Comparison of ENCODE assay signal across 11 mouse cellular contexts in genomic region chr2:52603421-52603820, GRCm38 (mm10).
DNase-seq lines count a peak whose midpoint lies in the region; ATAC-seq and TF ChIP-seq lines count a peak whose summit lies in the region.
"Had no signal": no experiment of that assay in that cellular context is flagged by ENCODE, and none has a peak within 500 bp of the region (broad histone marks: within the 10 kb centered on the region; RNA-seq: fewer than 3 reads in every experiment).

No protein-coding gene starts in this region.

- TF ChIP-seq CTCF in lung, postnatal 0 days (IDR thresholded peaks at IDR 0.05), result no peak

- no peak overlapping the region for H3K9ac ChIP-seq in lung, postnatal 0 days (replicated peaks; ENCODE audit: low read depth)
- no peak overlapping the region for H3K9ac ChIP-seq in hindbrain, embryonic 12.5 days
- no peak overlapping the region for H3K9ac ChIP-seq in midbrain, embryonic 13.5 days (replicated peaks)
- H3K9ac ChIP-seq: forebrain, postnatal 0 days had no signal

- no peaks in the 10 kb centered on the region for H3K4me1 ChIP-seq in lung, postnatal 0 days (ENCODE audit: insufficient read depth, low read depth, low read length)
- 0 out of 2 replicates have a peak, but pooled peaks cover 5% of the 10 kb centered on the region for H3K4me1 ChIP-seq in hindbrain, embryonic 12.5 days
- peaks cover 7% of the 10 kb centered on the region for H3K4me1 ChIP-seq in midbrain, embryonic 13.5 days (replicated peaks)

- no peaks in the 10 kb centered on the region for H3K27me3 ChIP-seq in lung, postnatal 0 days (replicated peaks; ENCODE audit: insufficient read depth, low read length)
- H3K27me3 ChIP-seq in hindbrain, embryonic 12.5 days, result no peaks in the 10 kb centered on the region
- no peaks in the 10 kb centered on the region for H3K27me3 ChIP-seq in midbrain, embryonic 13.5 days

- DNase-seq in heart, adult 18-20 months, result peak; percentile 9 to 29
- DNase-seq in heart, postnatal 14 days, result no peak
- DNase-seq in urinary bladder, postnatal 36 days (ENCODE audit: low spot score in 2 of 2), result peak; percentile 21 to 42
- DNase-seq in urinary bladder, postnatal 4 days (ENCODE audit: low spot score in 2 of 2), result no peak
- DNase-seq in lung, postnatal 0 days (ENCODE audit: low spot score), result peak; percentile 82
- DNase-seq in kidney, postnatal 36 days, result no peak
- DNase-seq: adrenal gland, adult 2 months; forebrain, postnatal 0 days; thymus, adult 18-20 months had no signal

- no peaks in the 10 kb centered on the region for H3K9me3 ChIP-seq in lung, postnatal 0 days (ENCODE audit: low read length)
- H3K9me3 ChIP-seq in hindbrain, embryonic 12.5 days (replicated peaks), result no peaks in the 10 kb centered on the region
- H3K9me3 ChIP-seq in midbrain, embryonic 13.5 days, result no peaks in the 10 kb centered on the region

- WGBS in lung, postnatal 0 days, result 38% methylated on average over 6 of the region's 6 CpGs
- 83% methylated on average over 6 of the region's 6 CpGs for WGBS in hindbrain, embryonic 12.5 days
- WGBS in midbrain, embryonic 13.5 days, result 82% methylated on average over 6 of the region's 6 CpGs

- no peak for TF ChIP-seq EP300 in lung, postnatal 0 days (IDR thresholded peaks at IDR 0.05)

- no peak overlapping the region for H3K4me2 ChIP-seq in lung, postnatal 0 days (replicated peaks; ENCODE audit: low read depth, low read length)
- no peak overlapping the region for H3K4me2 ChIP-seq in hindbrain, embryonic 12.5 days (replicated peaks)
- H3K4me2 ChIP-seq in midbrain, embryonic 13.5 days (replicated peaks), result no peak overlapping the region

- intact Hi-C loops in heart, postnatal 14 days (cut with DNase I), result no loop called here

- H3K27ac ChIP-seq in lung, postnatal 0 days (ENCODE audit: low read length), result no peak overlapping the region
- no peak overlapping the region for H3K27ac ChIP-seq in hindbrain, embryonic 12.5 days
- H3K27ac ChIP-seq in midbrain, embryonic 13.5 days, result no peak overlapping the region

- peak; percentile 78 for ATAC-seq in lung, postnatal 0 days
- ATAC-seq in hindbrain, embryonic 12.5 days (ENCODE audit: low FRiP score), result no peak
- no peak for ATAC-seq in midbrain, embryonic 13.5 days
- ATAC-seq: forebrain, postnatal 0 days had no signal

- no peaks in the 10 kb centered on the region for H3K36me3 ChIP-seq in lung, postnatal 0 days (ENCODE audit: insufficient read depth, low read length)
- no peaks in the 10 kb centered on the region for H3K36me3 ChIP-seq in hindbrain, embryonic 12.5 days
- H3K36me3 ChIP-seq in midbrain, embryonic 13.5 days, result no peaks in the 10 kb centered on the region

- H3K4me3 ChIP-seq in lung, postnatal 0 days (ENCODE audit: low read depth, low read length), result no peak overlapping the region
- H3K4me3 ChIP-seq in hindbrain, embryonic 12.5 days, result no peak overlapping the region
- H3K4me3 ChIP-seq in midbrain, embryonic 13.5 days (replicated peaks), result no peak overlapping the region

Comparison
In these comparisons a context has a peak if more than half of its experiments do, and no peak if none do; other contexts are left out.
1. DNase-seq: peak in heart, adult 18-20 months (2 of 2), urinary bladder, postnatal 36 days (2 of 2) and lung, postnatal 0 days (single experiment); none in heart, postnatal 14 days (0 of 2), urinary bladder, postnatal 4 days (0 of 2) and kidney, postnatal 36 days (0 of 2).